Mouse (Mus musculus): ENCODE results near the gene Ubald1.
A peak's percentile ranks its signal among the peaks of the same experiment; 100 is the strongest.

Ubald1 gene

GRCm38 (mm10) chr16:4880136-4880825 is at the start of gene Ubald1:
Ubald1 (minus strand) TSS chr16:4880315.
- peak; percentile 95 to 99 for DNase-seq (ENCODE audit: low spot score in 2 of 2)

GRCm38 (mm10) chr16:4928474-4928873 is 48.4 kb upstream of the Ubald1 start:
- no peak for DNase-seq (ENCODE audit: low spot score in 2 of 2)

GRCm38 (mm10) chr16:4927967-4928366 is 47.9 kb upstream of the Ubald1 start:
- no peak for DNase-seq (ENCODE audit: low spot score in 2 of 2)

GRCm38 (mm10) chr16:4923996-4924395 is 43.9 kb upstream of the Ubald1 start:
- DNase-seq (ENCODE audit: low spot score in 2 of 2), result no peak

- DNase-seq (ENCODE audit: low spot score in 2 of 2), result no peak
Observed at GRCm38 (mm10) chr16:4922481-4922880, 42.4 kb upstream of the Ubald1 start.

- DNase-seq (ENCODE audit: low spot score in 2 of 2), result no peak
Observed at GRCm38 (mm10) chr16:4920556-4920955, 40.4 kb upstream of the Ubald1 start.

- no peak for DNase-seq (ENCODE audit: low spot score in 2 of 2)
Observed at GRCm38 (mm10) chr16:4916608-4917007, 36.5 kb upstream of the Ubald1 start.

GRCm38 (mm10) chr16:4915931-4916330 is 35.8 kb upstream of the Ubald1 start:
- DNase-seq (ENCODE audit: low spot score in 2 of 2), result no peak

- peak; percentile 69 to 80 for DNase-seq (ENCODE audit: low spot score in 2 of 2)
Observed at GRCm38 (mm10) chr16:4913783-4914735, 33.9 kb upstream of the Ubald1 start.

- DNase-seq (ENCODE audit: low spot score in 2 of 2), result no peak
Observed at GRCm38 (mm10) chr16:4912907-4913782, 33.0 kb upstream of the Ubald1 start.

- DNase-seq (ENCODE audit: low spot score in 2 of 2), result no peak
Observed at GRCm38 (mm10) chr16:4912074-4912648, 32.0 kb upstream of the Ubald1 start.

GRCm38 (mm10) chr16:4910758-4911157 is 30.6 kb upstream of the Ubald1 start:
- DNase-seq (ENCODE audit: low spot score in 2 of 2), result no peak

GRCm38 (mm10) chr16:4909745-4910144 is 29.6 kb upstream of the Ubald1 start:
- no peak for DNase-seq (ENCODE audit: low spot score in 2 of 2)

GRCm38 (mm10) chr16:4907972-4908371 is 27.9 kb upstream of the Ubald1 start:
- DNase-seq (ENCODE audit: low spot score in 2 of 2), result no peak

GRCm38 (mm10) chr16:4907386-4907785 is 27.3 kb upstream of the Ubald1 start:
- no peak for DNase-seq (ENCODE audit: low spot score in 2 of 2)

- DNase-seq (ENCODE audit: low spot score in 2 of 2), result no peak
Observed at GRCm38 (mm10) chr16:4906559-4906958, 26.4 kb upstream of the Ubald1 start.

- no peak for DNase-seq (ENCODE audit: low spot score in 2 of 2)
Observed at GRCm38 (mm10) chr16:4905591-4905990, 25.5 kb upstream of the Ubald1 start.

GRCm38 (mm10) chr16:4904878-4905277 is 24.8 kb upstream of the Ubald1 start:
- no peak for DNase-seq (ENCODE audit: low spot score in 2 of 2)

- no peak for DNase-seq (ENCODE audit: low spot score in 2 of 2)
Observed at GRCm38 (mm10) chr16:4903491-4904102, 23.5 kb upstream of the Ubald1 start.

GRCm38 (mm10) chr16:4902390-4902789 is 22.3 kb upstream of the Ubald1 start:
- DNase-seq (ENCODE audit: low spot score in 2 of 2), result no peak

GRCm38 (mm10) chr16:4901167-4901566 is 21.1 kb upstream of the Ubald1 start:
- no peak for DNase-seq (ENCODE audit: low spot score in 2 of 2)

Data from cerebellum, postnatal 4 days (tissue).